Mouse (Mus musculus) erythroblast, embryonic 14.5 days (primary cell): ENCODE results near the gene Magi2.

Experiments
- GATA1 ChIP-seq: IDR thresholded peaks from 2 replicates; pipeline ENCODE4 v1.6.1; 2012; ENCODE audit warnings: low read length, inconsistent platforms, mixed read lengths
- TAL1 ChIP-seq: IDR thresholded peaks from 3 replicates; pipeline ENCODE4 v1.6.1; 2012; ENCODE audit warnings: low read length, inconsistent platforms, mixed read lengths

GRCm38 (mm10) chr5:20521639-20522038, 1294.8 kb downstream of the Magi2 start:
- no peak for TF ChIP-seq GATA1
- TF ChIP-seq TAL1, result no peak
